Mouse (Mus musculus) midbrain, postnatal 0 days (tissue): ENCODE measurements around the gene Lef1. TPM values are rescaled to one million over a fixed set of nuclear protein-coding genes. Genes with fewer than 3 reads are reported as not detected.

Experiments used
- ATAC-seq: fragments of 200-750 bp; cut with Nextera tagmentation; 2 replicates; pipeline ENCODE4 v1.8.0; 2017; ENCODE audit warnings: moderate number of reproducible peaks, mild to moderate bottlenecking, moderate TSS enrichment, moderate library complexity; ENCODE audit not compliant: low FRiP score
- DNase-seq: peaks from one replicate; pipeline ENCODE4 v3.0.0-alpha.2; 2015; ENCODE audit warnings: low spot score
- H3K27ac ChIP-seq: fragments of 300-500 bp; sonication (generic); 2 replicates; pipeline ENCODE4 v1.5.1; 2014; ENCODE audit warnings: low read depth, mild to moderate bottlenecking, low read length, mixed read lengths
- H3K27me3 ChIP-seq: fragments of 300-500 bp; sonication (generic); 2 replicates; pipeline ENCODE4 v1.6.1; 2014; ENCODE audit warnings: low read length, control low read depth, mixed read lengths; ENCODE audit not compliant: insufficient read depth
- H3K36me3 ChIP-seq: fragments of 300-500 bp; sonication (generic); 2 replicates; pipeline ENCODE4 v1.6.1; 2014; ENCODE audit warnings: low read length, control low read depth, mixed read lengths; ENCODE audit not compliant: insufficient read depth
- H3K4me1 ChIP-seq: fragments of 300-500 bp; sonication (generic); 2 replicates; pipeline ENCODE4 v1.6.1; 2014; ENCODE audit warnings: mild to moderate bottlenecking, control low read depth, antibody characterized with exemption, low read length, mixed read lengths; ENCODE audit not compliant: insufficient read depth
- H3K4me2 ChIP-seq: fragments of 300-500 bp; sonication (generic); 2 replicates; pipeline ENCODE4 v1.6.1; 2014; ENCODE audit warnings: low read depth, mild to moderate bottlenecking, low read length, mixed read lengths; ENCODE audit not compliant: poor library complexity, severe bottlenecking
- H3K4me3 ChIP-seq: fragments of 300-500 bp; sonication (generic); 2 replicates; pipeline ENCODE4 v1.5.1; 2014; ENCODE audit warnings: low read depth, mild to moderate bottlenecking, low read length, moderate library complexity
- H3K9ac ChIP-seq: fragments of 300-500 bp; sonication (generic); replicated peaks from 2 replicates; pipeline ENCODE4 v1.6.1; 2014; ENCODE audit warnings: mild to moderate bottlenecking, low read length, moderate library complexity, mixed read lengths; ENCODE audit not compliant: poor library complexity, severe bottlenecking
- H3K9me3 ChIP-seq: fragments of 300-500 bp; sonication (generic); 2 replicates; pipeline ENCODE4 v1.6.1; 2016; ENCODE audit warnings: low read length, control low read depth
- CTCF ChIP-seq: IDR thresholded peaks from 2 replicates; pipeline ENCODE4 v1.5.1; 2016; ENCODE audit warnings: antibody characterized with exemption, mild to moderate bottlenecking
- WGBS: fragments of 180-500 bp; shearing (Covaris S2); extraction: QIAGEN DNeasy Blood & Tissue Kit; methylation state at CpG from one replicate; pipeline ENCODE4 v1.1.7; 2014; 5-methylcytosine and 5-hydroxymethylcytosine counted together
- polyA plus RNA-seq: library from polyadenylated mRNA; unstranded; fragments of >200 nt; fragmentation: Nextera tagmentation; extraction: Ambion mirVana; gene quantifications from 2 replicates; pipeline ENCODE4 v1.2.1, GENCODE M21; 2015
- total RNA-seq: library from RNA; depleted of rRNA; stranded (reverse); fragments of >200 nt; gene quantifications from 2 replicates; pipeline ENCODE4 v1.2.3, GENCODE M21; 2014; rRNA removed

The Lef1 gene
- 42.0 and 48.6 TPM in 2 replicates for total RNA-seq
- 50.4 and 52.0 TPM in 2 replicates for polyA plus RNA-seq

GRCm38 (mm10) chr3:131110191-131111150, at the start of gene Lef1:
Lef1 (plus strand) TSS chr3:131110471.
- Histone ChIP-seq H3K27me3 (0 out of 2 replicates have a peak, but pooled peaks cover 11% of the 10 kb centered on the region), H3K4me2 (peak within 1 kb of the TSS; percentile 80), H3K36me3 (no peaks in the 10 kb centered on the region), H3K4me1 (no peaks in the 10 kb centered on the region; the same call in 1 of the 2 replicates), H3K9ac (peak within 1 kb of the TSS; percentile 58), H3K4me3 (peak within 1 kb of the TSS; percentile 58), H3K9me3 (no peaks in the 10 kb centered on the region), H3K27ac (peak within 1 kb of the TSS; percentile 68)
- peak; percentile 53 for ATAC-seq
- WGBS: under 1% methylated on average over 63 of the region's 69 CpGs
- TF ChIP-seq CTCF: peak; percentile 6; the same call in 1 of the 2 replicates
- DNase-seq: peak; percentile 24

DNA sequence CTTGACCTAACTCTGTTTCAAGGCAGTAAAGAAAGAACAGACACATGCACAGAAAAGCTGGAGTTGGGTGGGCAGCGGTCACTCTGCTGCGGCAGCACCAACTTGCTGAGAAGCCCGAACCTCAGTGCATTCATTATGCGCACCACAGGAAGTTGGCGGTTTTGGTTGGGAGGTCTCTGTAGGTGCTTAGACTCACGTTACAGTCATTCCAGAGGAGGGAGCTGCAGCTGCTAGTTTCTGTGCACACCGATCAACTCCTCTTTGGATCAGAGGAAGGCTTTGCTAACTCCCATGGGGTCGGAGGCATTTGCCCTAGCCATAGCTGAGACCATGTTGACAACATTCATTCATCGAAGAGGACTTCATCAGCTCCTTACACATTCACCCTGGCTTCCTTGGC, 45.3 kb upstream of the Lef1 start:
- TF ChIP-seq CTCF: no peak
- 86% methylated on average over 9 of the region's 9 CpGs for WGBS
- no peaks in the 10 kb centered on the region for H3K4me1 ChIP-seq
- DNase-seq: no peak
- H3K9me3 ChIP-seq: no peaks in the 10 kb centered on the region
- H3K4me2 ChIP-seq: no peak overlapping the region
- no peak overlapping the region for H3K9ac ChIP-seq
- ATAC-seq: no peak
- H3K4me3 ChIP-seq: no peak overlapping the region
- H3K27me3 ChIP-seq: no peaks in the 10 kb centered on the region
- H3K27ac ChIP-seq: no peak overlapping the region
- H3K36me3 ChIP-seq: no peaks in the 10 kb centered on the region

GRCm38 (mm10) chr3:131066171-131066570, 44.1 kb upstream of the Lef1 start:
- Histone ChIP-seq H3K4me1 (no peaks in the 10 kb centered on the region), H3K36me3 (no peaks in the 10 kb centered on the region), H3K4me3 (no peak overlapping the region), H3K27ac (no peak overlapping the region), H3K9me3 (no peaks in the 10 kb centered on the region), H3K9ac (no peak overlapping the region), H3K4me2 (no peak overlapping the region), H3K27me3 (no peaks in the 10 kb centered on the region)
- WGBS: 29% methylated on average over 8 of the region's 8 CpGs
- DNase-seq (no peak), ATAC-seq (no peak)
- TF ChIP-seq CTCF: no peak

- Histone ChIP-seq H3K36me3 (no peaks in the 10 kb centered on the region), H3K4me1 (no peaks in the 10 kb centered on the region), H3K9ac (no peak overlapping the region), H3K27me3 (no peaks in the 10 kb centered on the region), H3K4me3 (no peak overlapping the region), H3K4me2 (no peak overlapping the region), H3K27ac (no peak overlapping the region), H3K9me3 (no peaks in the 10 kb centered on the region)
- ATAC-seq (no peak), DNase-seq (no peak)
- 94% methylated on average over 5 of the region's 5 CpGs for WGBS
- no peak for TF ChIP-seq CTCF
Measured at GRCm38 (mm10) chr3:131068000-131068399, 42.3 kb upstream of the Lef1 start.

DNA sequence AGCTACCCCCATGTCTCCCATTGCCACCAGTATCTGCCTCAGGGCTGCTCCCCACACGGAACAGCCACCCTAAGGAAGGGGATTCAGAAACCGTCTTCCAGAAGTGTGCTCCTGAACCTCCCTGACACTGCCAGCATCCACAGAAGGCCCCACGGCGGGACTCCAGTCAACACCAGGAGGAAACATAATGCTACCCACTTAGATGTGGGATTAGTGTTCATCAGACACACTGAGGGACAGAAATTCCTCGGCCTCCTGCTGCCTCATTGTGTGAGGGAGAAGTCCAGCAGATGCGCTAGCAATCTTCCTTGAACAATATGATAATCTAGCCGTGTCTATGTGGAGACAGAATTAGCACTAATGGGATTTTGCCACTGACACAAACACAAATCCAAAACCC, 40.1 kb upstream of the Lef1 start:
- Histone ChIP-seq H3K27me3 (no peaks in the 10 kb centered on the region), H3K4me2 (no peak overlapping the region), H3K27ac (no peak overlapping the region), H3K4me3 (no peak overlapping the region), H3K9me3 (no peaks in the 10 kb centered on the region), H3K9ac (no peak overlapping the region), H3K4me1 (no peaks in the 10 kb centered on the region), H3K36me3 (no peaks in the 10 kb centered on the region)
- DNase-seq (no peak), ATAC-seq (no peak)
- 20% methylated on average over 7 of the region's 7 CpGs for WGBS
- TF ChIP-seq CTCF: no peak

GRCm38 (mm10) chr3:131072661-131073060, 37.6 kb upstream of the Lef1 start:
- H3K36me3 ChIP-seq: no peaks in the 10 kb centered on the region
- no peaks in the 10 kb centered on the region for H3K9me3 ChIP-seq
- H3K4me2 ChIP-seq: no peak overlapping the region
- H3K27me3 ChIP-seq: no peaks in the 10 kb centered on the region
- no peak overlapping the region for H3K9ac ChIP-seq
- DNase-seq (no peak), ATAC-seq (no peak)
- no peak for TF ChIP-seq CTCF
- H3K4me1 ChIP-seq: no peaks in the 10 kb centered on the region
- WGBS: 55% methylated on average over 4 of the region's 4 CpGs
- H3K27ac ChIP-seq: no peak overlapping the region
- no peak overlapping the region for H3K4me3 ChIP-seq
